Mouse (Mus musculus) frontal cortex, adult (tissue): ENCODE measurements around the gene Slc13a5.
A peak's percentile ranks its signal among the peaks of the same experiment; 100 is the strongest.

ENCODE experiments used
- ATAC-seq: cut with Nextera tagmentation; 2 replicates; pipeline ENCODE4 v1.9.2; 2017; ENCODE audit warnings: mild to moderate bottlenecking, moderate library complexity, mixed read lengths; ENCODE audit not compliant: low TSS enrichment

Slc13a5 gene

GRCm38 (mm10) chr11:72265483-72265882 is 1.5 kb downstream of the Slc13a5 start:
- ATAC-seq: peak; percentile 56

- ATAC-seq: no peak
These were observed 10.6 kb downstream of the Slc13a5 start for GRCm38 (mm10) chr11:72256441-72256840.

DNA sequence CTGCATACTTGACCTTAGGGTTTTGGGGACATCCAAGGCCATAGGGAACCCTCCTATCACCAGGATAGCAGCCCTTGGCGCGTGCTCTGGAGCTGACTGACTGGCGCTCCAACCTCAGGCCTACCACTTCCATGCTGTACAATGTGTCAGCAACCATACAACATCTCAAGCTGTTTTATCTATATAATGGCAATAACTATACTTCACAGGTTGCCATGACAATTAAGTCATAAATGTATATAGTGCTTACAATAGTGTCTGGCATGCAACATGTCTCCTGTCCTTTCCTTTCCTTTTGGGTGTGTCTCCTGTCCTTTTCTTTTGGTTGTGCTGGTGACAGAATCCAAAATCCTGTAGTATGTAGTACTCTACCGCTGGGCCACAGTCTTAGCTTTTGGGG is 11.4 kb downstream of the Slc13a5 start:
- ATAC-seq: no peak

DNA sequence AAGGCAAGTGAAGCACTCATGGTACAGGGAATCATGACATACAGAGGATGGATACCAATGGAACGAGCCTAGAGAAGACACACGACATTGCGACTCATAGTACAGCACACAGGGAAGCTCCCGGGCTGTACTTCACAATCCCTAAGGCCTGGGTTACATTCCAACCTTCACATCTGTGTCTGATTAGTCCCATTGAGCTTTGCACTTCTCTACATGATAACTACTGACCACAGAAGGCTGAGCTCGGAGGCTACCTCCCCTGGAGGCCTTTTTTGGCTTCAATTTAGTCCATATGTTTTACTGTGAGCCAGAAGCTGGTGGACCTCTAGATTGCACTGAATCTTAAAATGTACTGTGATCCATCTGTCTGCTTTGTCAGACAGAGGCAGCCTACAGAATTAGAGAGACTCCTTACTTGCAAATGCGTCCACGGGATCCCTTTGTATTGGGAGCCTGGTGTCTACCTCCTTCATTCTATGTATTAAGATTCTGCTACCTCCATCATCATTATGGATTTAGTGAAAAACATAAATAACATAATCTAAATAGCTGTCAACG is 21.7 kb downstream of the Slc13a5 start:
- ATAC-seq: peak; percentile 89

DNA sequence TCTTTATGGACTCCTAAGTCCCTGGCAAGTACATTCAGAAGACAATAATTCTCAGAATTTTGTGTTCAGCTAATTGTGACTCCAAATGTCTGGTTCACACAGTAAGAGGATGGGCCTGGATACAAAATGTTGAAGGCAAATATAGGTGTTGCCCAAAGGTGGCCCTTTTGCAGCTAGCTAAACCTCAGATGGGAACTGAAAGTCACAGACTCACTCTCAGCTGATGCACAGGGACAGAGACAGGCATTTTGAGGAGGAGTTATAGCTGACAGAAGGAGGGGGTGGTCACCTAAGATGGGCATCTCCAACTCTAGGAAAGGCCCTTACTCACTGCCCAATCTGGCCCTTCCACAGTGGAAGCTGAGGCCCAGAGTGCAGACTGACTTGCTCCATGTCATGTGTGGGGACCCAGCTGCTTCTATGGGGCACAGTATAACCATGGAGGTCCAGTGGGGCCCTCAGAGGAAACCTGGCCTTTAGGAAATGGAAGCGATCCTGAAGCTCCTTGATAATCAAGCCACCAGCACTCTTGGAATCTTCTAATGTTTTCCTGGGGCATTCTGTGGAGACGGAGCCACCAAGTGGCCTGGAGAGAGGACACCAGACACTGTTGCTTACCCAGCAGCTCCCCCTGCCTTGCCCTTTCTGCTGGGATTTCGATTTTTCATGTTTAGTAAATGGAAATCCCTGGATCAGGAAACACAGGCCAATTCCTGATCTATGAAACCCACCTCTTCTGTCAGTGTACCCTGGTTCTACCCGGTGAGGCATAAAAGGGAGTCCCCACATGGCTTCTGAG is 26.8 kb downstream of the Slc13a5 start:
- ATAC-seq: no peak

- ATAC-seq: peak; percentile 69; the same call in 1 of the 2 replicates
These were observed 33.0 kb downstream of the Slc13a5 start for GRCm38 (mm10) chr11:72234013-72234412.

DNA sequence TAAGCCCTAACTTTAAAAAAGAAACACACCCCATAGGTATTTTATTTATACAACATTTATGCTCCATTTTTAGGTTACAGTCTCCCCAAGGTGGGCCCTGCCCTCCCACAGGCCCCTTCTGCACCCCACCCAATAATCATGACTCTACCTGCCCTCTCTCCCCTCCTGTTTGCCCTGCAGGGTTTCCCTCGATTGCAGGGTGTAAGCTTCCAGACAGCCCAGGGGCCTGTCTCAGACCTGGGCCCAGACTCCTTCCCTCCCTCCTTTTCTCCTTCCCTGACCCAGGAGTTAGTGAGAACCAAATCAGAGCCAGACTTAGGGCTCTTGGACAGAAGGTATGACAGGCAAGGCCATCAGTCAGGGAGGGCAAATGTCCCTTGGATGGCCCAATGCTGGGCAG is 34.0 kb downstream of the Slc13a5 start:
- ATAC-seq: no peak

DNA sequence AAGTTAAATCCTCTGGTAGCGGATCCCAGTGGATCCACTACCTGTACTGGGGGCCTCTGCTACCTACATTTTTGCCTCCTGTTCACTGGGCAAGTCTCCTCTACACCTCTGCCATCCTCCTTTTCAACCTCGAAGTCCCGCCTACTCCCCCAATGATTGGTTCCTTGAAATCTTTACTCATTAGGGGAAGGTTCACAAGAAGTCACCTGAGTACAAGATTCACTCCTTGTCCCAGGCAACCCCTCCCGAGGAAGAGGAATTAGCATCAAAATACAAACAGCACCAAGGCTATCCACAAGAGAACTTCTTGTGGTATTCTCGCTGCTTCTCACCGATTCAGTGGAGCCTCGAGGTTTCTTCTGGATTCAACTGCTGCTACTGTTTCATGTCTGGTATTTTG is 35.0 kb downstream of the Slc13a5 start:
- no peak for ATAC-seq

GRCm38 (mm10) chr11:72228513-72228912 is 38.5 kb downstream of the Slc13a5 start:
- no peak for ATAC-seq

DNA sequence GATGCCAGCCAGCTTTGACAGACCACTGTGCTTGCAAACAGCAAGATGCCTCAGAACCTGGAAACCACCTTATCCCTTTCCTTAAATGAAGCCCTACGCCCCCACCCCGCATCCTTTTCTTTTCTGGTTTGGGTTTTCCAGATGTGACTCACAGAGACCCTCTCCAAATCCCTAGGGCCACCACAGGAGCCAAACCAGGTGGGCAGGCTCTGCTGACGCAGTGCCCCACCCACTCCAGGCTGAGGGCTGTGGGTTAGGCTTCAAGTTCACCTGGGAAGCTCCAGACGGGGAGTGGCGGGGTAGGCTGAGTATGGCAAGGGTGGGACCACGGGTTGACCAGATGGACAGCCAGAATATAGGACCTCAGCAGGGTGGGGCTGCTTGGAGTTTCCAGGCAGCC is 40.1 kb downstream of the Slc13a5 start:
- ATAC-seq: no peak

GRCm38 (mm10) chr11:72226020-72226791 is 40.8 kb downstream of the Slc13a5 start:
- peak; percentile 50; the same call in 1 of the 2 replicates for ATAC-seq

- ATAC-seq: peak; percentile 70
These were observed 42.2 kb downstream of the Slc13a5 start for GRCm38 (mm10) chr11:72224865-72225264.

GRCm38 (mm10) chr11:72223414-72223813 is 43.6 kb downstream of the Slc13a5 start:
- ATAC-seq: no peak

GRCm38 (mm10) chr11:72221278-72221677 is 45.7 kb downstream of the Slc13a5 start:
- ATAC-seq: peak; percentile 72

- 0 out of 2 replicates have a peak, but pooled peaks have one; percentile 22 for ATAC-seq
These were observed 49.9 kb downstream of the Slc13a5 start for GRCm38 (mm10) chr11:72217116-72217515.

GRCm38 (mm10) chr11:72215410-72215797 is 51.6 kb downstream of the Slc13a5 start, which contains the start of gene Med31:
Gene Med31 (minus strand): TSS chr11:72215592.
- peak; percentile 66 for ATAC-seq

DNA sequence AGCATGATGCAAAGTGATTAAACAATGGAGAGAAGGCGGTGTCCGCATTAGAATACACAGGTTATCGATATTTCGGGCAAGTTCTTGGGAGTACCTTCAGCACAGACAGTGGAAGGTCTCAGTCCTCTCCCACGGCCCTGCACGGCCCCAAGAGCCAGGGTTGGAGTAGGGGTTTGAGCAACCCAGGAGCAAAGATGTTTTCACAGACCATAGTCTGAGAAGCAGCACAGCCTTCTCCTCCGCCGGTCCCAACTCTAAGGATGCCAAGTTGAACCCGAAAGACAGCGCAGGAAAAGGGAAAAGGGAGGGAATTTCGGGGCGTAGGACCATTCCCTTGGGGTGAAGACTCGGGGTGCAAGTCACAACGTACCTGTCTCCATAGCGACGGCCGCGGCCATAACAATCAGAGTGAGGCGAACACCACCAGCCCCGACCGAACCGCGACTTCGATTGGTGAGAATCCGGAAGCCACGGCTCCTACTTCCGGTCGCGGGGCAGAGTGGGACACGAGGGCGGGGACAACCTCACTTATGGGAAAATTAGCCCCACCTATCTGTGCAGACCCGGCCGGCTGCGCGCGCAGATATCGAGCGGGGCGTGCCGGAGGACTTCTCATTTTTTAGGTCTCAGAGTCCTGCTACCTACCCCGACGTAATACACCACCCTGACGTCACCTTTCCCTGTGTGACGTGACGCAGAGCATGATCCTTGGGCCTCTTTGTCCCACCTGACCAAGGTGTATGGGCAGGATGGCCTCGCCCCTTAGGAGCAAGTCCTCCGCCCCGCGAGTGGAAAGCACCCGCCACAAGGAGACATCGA is 52.2 kb downstream of the Slc13a5 start:
- ATAC-seq: peak; percentile 94

- ATAC-seq: no peak
These were observed 59.1 kb downstream of the Slc13a5 start for GRCm38 (mm10) chr11:72207834-72208377.

DNA sequence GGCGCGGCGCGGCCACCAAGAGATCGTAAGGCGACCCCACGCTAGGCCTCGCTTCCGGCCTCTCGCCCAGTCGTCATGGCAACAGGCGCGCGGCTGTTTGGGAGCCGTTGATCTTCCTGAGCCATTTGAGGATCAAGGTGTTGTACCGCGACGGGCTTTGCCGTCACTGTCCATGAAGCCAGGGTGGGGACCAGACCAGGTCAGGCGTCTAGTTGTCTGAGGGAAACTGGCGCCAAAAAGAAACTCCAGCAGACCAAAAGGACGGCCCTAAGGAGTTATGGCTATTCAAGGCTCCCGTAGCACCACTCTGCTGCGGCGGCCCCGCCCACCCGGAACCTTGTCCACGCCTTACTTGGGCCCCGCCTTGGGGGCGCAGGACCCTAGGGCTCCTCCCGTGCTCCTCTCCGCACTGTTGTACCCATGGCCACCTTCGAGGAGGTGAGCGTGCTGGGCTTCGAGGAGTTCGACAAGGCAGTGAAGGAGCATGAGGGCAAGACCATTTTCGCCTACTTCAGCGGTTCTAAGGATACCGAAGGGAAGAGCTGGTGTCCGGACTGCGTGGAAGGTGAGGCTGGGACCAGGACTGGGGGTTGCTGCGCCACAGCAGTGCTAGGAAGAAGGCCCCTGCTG is 59.7 kb downstream of the Slc13a5 start, which contains the start of the genes 4933427D14Rik and Txndc17:
TSS of gene 4933427D14Rik (minus strand) at position 256 of the 630 bp plus-strand sequence.
TSS of gene Txndc17 (plus strand) at position 344 of the 630 bp plus-strand sequence.
- ATAC-seq: peak; percentile 63

GRCm38 (mm10) chr11:72206341-72207203 is 60.5 kb downstream of the Slc13a5 start, which contains the start of gene Gm43951:
Gene Gm43951 (minus strand): TSS chr11:72206840.
- peak; percentile 45 for ATAC-seq
